Mouse (Mus musculus) adipocyte (in vitro differentiated cells): ENCODE data around the gene Map3k21.

Source experiments
- DNase-seq: peaks from one replicate; pipeline ENCODE4 v3.0.0-alpha.2; 2016; ENCODE audit warnings: low spot score

Gene Map3k21

DNA sequence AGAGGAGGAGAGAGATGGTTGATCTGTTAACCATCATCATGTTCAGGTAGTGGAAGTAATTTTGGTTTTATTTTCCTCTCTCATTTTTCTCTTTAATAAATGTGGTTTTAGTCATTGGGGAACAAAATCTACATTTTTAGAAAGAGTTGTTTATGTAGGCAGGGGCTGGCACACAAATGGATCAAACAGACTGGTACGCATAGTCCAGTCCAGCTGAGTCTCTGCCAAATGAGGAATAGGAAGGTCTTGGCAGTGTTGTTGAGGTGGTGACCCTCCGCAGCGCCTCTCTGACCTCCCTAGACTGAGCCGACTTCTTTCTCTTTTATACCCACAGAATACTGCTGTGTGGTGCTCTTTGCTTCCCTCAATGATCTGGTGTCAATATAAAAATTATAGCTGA lies 65.7 kb downstream of the Map3k21 start:
- DNase-seq = no peak

DNA sequence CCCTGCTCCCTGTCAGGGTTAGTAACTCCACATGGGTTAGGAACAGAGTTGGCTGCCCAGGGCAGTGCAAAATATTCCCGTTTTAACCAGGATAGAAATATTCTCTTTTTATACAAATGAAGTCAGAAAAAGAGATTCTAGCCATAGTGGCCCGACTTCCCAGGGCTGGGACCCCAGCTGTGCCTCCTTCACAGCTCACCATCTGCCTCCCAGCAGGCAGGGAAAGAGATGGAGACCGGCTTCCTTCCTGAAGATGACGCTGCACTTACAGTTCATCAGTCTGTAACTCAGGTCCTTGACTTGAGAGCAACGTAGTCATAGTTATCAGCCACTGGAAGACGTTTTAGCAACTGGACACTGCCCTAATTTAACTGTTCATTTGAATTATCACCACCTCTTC lies 70.6 kb downstream of the Map3k21 start:
- no peak for DNase-seq

DNA sequence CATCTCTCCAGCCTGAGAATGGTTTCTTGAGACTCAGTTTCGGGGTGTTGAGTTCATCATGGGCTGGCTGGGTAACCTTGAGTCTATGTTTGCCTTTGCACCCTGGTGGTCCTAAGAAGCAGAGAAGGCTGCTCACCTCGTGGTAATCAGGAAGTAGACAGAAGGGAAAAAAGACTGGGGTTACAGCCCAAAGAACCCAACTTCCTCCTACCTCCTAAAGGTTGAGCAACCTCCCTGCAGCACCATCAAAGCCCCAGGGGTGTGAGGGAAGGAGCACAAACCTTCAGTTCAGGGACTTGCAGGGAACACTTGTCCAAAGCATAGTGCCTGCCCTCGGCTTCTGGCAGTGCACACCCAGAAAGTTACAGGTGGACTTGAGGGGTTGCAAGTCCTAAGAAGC lies 73.3 kb downstream of the Map3k21 start:
- DNase-seq = no peak

DNA sequence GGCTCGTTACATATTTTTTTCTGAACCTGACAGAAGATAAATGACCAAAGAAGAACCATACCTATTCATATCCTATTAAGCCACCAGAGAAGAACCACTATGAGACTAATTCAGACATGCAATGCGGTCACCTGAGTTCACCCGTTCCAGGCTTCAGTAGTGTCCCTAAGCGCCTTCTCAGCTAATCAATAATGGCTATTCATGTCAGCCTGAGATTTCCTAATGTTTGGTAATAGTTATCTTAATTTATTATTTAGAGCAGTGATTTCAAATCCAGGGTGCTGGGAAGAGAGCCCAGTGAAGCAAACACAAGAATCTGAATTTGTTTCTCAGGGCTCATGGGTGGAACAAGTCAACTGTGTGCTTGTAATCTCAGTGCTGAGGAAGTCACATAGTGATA lies 73.9 kb downstream of the Map3k21 start:
- DNase-seq = peak; percentile 5

DNA sequence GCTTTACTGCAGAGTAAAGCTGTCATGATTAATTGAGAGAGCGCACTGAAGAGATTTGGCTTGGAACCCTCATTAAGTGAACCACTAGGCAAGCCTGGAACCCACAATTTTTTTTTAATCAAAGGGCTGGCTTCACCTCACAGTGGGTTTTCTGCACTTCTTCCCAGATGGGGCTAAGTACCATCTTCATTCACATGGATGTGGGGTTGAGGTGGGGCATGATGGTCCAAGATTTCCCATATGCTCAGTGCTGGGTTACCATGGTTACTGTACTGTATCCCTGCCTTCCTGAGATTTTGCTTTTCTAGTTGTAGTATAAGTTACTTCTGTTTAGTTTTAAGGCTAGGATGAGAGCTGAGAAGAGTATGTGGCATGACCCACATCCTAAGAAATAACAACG lies 75.1 kb downstream of the Map3k21 start:
- no peak for DNase-seq

DNA sequence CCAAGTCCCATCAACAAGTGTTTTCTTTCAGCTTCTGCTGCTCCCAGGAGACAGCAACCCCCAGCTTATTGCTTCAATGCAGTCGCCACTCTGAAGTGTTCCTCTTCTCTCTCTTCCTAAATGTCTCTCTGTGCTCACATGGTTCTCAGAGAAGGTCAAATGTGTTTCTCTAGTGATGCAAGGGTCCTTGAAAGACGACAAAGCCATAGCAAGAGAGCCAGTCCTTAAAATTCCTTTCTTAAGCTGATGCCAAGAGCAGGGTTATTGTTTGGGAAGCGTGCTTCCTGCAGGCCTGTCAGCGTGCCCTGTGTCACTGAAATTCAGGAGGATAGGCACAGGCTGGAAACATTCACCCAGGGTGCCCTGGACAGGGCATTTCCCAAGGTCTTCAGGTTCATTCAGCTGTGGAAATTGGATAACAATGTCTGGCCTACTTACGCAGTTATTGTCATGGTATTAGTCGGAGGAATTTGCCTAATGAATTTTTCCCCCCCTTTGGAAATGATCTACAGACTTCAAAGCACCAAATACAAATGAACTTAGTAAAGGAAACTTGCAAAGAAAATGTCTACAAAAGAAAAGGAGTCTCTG lies 76.8 kb downstream of the Map3k21 start:
- no peak for DNase-seq

DNA sequence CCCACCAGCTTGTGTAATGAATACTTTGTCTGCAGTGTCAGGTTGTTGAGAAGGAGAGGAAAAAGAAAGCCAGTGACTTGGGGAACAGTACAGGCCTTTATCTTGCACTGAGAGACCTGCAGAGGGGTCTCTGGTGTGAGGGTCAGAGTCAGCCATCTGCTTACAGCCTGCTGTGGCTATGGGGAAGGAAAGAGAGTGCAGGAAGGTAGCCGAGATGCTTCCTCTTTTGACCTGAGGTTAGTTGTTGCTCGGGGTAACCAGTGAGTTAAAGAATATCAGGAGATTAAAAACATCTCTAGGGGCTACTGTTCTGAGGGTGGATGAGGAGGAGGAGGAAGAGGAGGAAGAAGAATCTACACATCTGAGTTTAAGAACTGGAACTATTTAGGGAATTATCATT lies 77.7 kb downstream of the Map3k21 start:
- DNase-seq = no peak

DNA sequence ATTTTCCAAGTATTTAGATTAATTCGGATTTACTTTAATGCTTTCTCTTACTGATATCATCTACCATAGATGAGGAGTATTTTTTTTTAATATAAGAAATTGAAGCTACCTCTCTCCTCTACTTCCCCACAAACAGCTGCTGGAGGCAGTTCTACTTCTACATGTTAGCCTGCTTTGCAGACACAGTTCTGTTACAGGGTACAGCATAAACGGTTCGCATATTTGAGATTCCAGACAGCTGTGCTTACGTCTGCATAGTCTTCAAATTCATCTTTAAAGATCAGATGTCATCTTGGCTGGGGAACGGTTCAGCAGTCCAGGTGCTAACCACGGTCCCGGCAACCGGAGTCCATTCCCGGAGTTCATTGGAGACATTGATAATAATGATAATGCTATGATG lies 83.4 kb downstream of the Map3k21 start:
- no peak for DNase-seq

DNA sequence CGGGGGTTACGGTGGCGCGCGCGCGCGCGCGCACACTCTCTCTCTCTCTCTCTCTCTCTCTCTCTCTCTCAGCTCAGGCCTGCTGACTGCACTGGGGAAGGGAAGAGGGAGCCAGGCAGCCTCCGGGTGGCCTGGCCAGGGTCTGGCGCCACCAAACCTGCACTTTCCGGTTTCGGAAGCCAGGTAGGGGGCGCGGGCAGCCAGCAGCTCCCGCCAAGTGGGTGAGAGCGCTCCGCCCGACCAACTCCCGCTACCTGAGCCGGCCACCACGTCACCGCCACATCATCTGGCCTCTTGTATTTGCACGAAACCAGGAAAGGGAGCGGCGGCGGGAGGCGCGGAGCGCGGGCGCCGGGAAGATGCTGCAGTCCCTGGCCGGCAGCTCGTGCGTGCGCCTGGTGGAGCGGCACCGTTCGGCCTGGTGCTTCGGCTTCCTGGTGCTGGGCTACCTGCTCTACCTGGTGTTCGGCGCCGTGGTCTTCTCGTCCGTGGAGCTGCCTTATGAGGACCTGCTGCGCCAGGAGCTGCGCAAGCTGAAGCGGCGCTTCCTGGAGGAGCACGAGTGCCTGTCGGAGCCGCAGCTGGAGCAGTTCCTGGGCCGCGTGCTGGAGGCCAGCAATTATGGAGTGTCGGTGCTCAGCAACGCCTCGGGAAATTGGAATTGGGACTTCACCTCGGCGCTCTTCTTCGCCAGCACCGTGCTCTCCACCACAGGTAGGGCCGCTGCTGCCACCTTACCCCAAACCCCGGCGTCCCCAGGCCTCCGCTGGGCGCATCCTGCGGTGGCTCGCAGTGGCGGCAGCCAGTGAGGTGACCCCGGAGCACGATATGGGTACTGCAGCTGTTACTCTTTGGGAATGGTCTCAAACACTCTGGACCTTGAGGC lies 85.1 kb downstream of the Map3k21 start, which contains the start of gene Kcnk1:
TSS of gene Kcnk1 (plus strand) at position 70 of the 886 bp plus-strand sequence.
- no peak for DNase-seq

DNA sequence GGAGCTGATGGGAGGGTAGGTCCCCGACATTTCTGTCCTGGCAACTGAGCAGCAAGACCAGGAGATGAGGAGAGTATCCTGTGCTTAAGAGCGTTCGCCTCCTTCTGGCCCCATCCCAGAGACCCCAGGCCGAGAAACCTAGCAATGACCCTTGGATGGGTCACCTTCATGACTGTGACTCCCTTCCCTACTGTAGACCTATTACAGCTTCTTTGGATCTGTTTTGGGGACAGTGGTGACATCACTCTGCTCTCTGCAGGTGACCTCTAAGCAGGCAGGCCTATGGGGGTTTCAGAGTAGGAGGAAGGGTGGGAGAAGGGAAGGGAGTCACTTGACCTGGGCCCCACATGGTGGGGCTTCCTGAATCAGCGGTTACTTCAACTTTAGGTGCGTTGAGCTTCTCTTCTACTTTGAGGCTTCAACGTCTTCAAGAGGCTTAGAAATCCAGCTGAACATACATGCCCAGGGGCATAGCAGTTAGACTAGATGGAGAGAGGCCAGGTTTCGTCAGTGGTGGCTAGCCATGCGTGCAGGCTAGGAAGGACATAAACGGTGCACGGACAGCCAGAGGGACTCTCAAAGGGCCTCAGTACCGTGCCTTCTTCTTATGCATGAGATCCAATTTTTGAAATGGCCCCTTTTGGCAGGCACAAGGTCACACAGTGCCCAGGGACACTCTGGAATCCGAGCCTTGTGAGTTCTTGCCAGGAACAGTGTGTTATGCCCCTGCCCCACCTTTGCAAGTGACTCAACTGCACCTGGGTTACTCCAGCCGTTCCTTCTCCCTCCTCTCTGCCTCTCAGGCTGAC lies 86.0 kb downstream of the Map3k21 start:
- no peak for DNase-seq

DNA sequence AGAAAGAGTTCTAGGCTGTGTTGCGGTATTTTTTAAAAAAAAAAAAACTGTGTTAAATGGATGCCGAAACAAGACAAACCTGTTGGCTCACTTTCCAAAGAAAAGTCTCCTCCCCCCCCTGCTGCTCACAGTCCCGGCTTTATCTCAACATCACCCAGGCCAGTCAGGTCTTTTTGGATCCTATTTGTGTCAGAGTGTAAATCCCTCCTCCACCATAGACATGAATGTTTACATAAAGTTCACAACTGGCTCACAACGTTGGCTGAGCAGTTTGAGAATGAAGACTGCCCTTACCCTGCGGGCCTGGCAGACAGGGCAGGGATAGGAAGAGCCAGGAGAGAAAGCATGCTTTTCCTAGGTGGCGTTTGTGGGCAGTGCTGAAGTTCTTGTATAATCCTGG lies 86.7 kb downstream of the Map3k21 start:
- DNase-seq = no peak
